Mouse (Mus musculus) T-helper 17 cell (primary cell): ENCODE data around the gene Olfr371.

Experiments used
- in situ Hi-C, 2 experiments: fragments of 300-600 bp; cut with MboI, MseI; formaldehyde crosslinking; loops; 1 replicate in 1 of 2; 2 replicates in 1 of 2; pipeline ENCODE4 v1.15.1; 2025; ENCODE audit warnings: high pct_unique_total_duplicates in 2 of 2

The Olfr371 gene

DNA sequence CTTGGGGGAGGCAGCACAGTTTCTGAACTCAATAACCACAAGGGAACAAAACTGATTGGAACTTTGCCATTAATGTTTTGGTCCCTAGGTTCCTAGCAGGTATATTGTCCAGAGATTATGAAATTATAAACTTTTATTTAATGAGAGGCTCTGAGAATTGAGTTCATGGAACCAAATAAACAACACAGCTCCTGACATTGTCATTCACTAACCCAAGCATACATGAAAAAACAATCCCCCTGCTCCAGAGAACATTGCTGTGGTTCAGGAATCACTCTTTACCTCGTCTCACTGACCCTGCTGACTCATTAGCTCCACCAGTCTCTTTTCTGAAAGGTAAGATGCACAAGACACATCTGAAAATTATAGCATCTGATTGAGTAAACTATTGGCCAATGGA lies at the start of gene Olfr371:
TSS of gene Olfr371 (plus strand) at position 301 of the 400 bp plus-strand sequence.
- in situ Hi-C loops: no loop called here

DNA sequence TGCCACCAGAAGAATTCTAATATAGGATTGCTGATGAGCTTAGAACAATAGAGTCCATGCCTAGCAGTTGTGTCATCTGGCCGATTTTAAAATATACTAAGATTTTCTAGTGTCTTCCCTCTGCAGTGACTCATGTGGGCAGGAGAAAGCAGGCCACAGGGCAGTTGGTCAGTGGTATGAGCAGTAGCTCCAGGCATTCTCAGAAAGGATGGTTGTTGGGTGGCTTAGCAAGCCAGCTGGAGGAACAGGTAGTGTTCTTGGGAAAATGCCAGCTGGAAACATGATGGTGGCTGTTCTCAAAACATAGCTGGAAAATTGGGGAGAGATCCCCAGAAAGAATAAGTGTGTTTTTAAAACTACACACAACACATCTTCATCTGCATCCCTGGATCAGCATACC lies 33.4 kb upstream of the Olfr371 start:
- in situ Hi-C loops: no loop called here

- in situ Hi-C loops: no loop called here
Measured at GRCm38 (mm10) chr8:85220220-85220619, 5.6 kb upstream of the Olfr371 start.

DNA sequence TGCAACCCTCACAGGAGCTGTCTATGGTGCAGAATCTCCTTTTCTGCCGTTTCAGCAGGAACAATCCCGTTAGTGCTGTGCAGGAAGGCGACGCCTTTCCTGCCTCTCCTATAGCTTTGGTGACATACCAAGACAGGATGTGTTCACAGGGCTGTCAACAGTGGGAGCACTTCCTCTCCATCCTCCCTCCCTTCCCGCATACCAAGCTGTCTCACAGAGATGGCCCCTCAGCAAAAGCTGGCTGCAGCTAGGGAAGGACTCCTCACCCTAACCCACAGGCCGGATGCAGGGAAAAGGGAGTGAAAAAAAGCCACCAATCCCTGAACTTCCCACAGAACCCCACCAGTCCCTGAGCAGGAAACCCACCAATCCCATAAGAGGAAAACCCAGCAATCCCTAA lies 4.8 kb upstream of the Olfr371 start:
- in situ Hi-C loops: no loop called here

DNA sequence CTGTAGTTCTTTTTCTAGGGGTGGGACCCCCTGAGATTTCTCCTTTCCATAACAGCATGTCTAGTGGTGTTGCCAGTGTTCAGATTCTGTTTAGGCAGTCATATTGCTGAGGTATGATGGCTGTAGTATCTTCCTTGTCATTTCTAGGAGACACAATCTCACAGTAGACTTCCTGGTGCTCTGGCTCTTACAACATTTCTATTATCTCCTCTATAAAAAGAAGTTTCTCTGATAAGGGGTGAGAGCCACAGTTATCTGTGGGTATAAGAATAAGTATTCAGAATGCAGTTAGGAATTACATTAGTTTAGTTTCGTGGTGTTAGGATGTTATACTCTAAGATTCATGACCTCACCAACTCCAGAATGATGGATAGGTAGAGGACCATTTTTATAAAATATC lies 1.5 kb downstream of the Olfr371 start:
- in situ Hi-C loops: no loop called here
